Mouse (Mus musculus) Muller cell, postnatal 12 days (primary cell): ENCODE results near the gene Gucy2e.

Source experiments
- DNase-seq: peaks from one replicate; pipeline ENCODE4 v3.0.0-alpha.2; 2015; ENCODE audit errors: inconsistent ontology term

The Gucy2e gene

DNA sequence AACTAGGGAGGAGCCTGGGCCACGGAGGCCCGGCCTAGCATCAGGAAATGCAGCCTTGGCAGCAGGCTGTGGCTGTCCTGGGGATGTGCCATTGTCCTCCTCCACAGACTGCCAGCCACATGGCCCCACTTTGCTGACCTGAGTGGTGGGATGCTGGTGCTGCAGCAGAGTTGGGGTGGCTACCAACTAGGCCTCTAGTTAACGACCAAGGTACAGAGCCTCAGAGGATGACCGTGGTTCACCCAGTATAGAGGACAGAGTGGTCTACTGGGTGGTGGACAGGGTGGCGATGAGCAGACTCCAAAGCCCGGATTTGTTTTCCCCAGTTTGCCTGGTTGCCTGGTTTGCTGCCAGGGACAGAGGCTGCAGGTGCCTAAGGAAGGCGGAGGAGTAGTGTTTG lies 62.1 kb downstream of the Gucy2e start:
- no peak for DNase-seq

DNA sequence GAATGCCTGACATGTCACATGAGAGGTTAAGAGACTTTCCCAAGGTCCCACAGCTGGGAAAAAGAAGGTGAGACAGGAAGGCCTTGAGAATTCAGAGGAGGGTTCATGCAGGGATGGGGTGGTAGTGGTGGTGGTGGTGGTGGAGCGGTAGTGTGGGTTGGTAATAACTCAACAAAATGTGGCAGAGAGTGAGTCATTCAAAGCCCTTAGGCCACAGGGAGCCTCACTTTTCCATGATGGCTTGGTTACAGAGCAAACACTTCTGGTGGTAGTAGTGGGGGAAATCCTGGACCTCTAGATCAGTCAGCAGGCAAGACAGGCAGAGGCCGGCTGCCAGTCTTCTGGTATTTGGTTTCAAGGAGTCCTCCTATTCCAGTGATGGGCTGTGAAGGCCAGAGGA lies 64.2 kb downstream of the Gucy2e start:
- no peak for DNase-seq

DNA sequence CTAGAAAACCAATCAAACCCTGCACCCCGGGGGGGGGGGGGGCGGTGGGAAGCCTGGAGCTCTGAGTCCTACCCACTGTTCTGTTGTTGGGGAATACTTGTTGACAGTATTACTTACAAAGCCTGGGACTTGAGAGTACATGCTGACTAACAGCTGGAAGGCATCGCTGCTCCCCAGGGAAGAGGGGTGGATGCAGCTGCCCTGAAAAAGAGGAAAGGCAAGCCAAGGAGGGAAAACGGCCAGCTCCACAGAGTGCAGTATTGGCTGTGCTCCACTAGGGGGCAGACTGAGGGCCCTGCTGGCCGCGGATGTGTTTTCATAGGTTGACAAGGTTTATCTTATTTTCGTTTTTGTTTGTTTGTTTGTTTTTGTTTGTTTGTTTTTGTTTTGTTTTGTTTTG lies 65.2 kb downstream of the Gucy2e start:
- DNase-seq = no peak

DNA sequence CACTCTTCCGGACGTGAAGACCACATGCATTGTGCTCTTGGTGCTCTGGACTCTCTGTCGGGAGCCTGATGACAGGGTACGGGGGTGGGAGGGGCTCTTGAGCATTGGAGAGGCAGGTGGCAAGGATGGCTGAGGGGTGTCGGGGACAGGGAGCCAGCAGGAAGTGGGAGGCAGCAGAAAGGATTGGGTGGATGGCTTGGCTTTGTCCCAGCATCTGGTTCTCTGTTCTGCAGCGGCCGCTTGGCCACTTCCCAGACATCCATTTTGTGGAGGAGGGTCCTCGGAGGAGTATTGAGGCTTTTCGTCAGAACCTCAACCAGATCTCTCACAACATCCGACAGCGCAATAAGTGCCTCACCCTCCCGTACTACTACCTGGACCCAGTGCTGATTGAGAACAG lies 67.5 kb downstream of the Gucy2e start:
- no peak for DNase-seq
